Mouse (Mus musculus) C2C12 (cell line): Measurements from ENCODE around the gene Dda1.

Experiments used
- CEBPB ChIP-seq: IDR thresholded peaks from one replicate; pipeline ENCODE4 v1.6.1; 2011; ENCODE audit warnings: low read depth, mild to moderate bottlenecking, control low read depth, moderate library complexity
- CTCF ChIP-seq: IDR thresholded peaks from one replicate; pipeline ENCODE4 v1.5.1; 2011; ENCODE audit not compliant: control insufficient read depth, insufficient read depth, insufficient read length
- MAX ChIP-seq: IDR thresholded peaks from one replicate; pipeline ENCODE4 v1.6.1; 2011; ENCODE audit warnings: mild to moderate bottlenecking, control low read depth
- MYOD1 ChIP-seq: IDR thresholded peaks from one replicate; pipeline ENCODE4 v1.6.1; 2011; ENCODE audit warnings: low read depth; ENCODE audit not compliant: control insufficient read depth, insufficient read length
- MYOG ChIP-seq: IDR thresholded peaks from one replicate; pipeline ENCODE4 v1.6.1; 2011; ENCODE audit not compliant: control insufficient read depth, insufficient read length; ENCODE audit errors: extremely low read depth
- USF1 ChIP-seq: IDR thresholded peaks from one replicate; pipeline ENCODE4 v1.6.1; 2011; ENCODE audit warnings: low read depth, mild to moderate bottlenecking, control low read depth, moderate library complexity

GRCm38 (mm10) chr8:71467201-71467600 lies 1.8 kb upstream of the Dda1 start:
- TF ChIP-seq USF1: no peak
- TF ChIP-seq CTCF: no peak
- no peak for TF ChIP-seq MAX
- no peak for TF ChIP-seq CEBPB
- no peak for TF ChIP-seq MYOD1
- TF ChIP-seq MYOG: no peak
